Mouse (Mus musculus): ENCODE data around the gene Taar8a. TPM values are rescaled to one million over a fixed set of nuclear protein-coding genes. Genes with fewer than 3 reads are reported as not detected.
"Not testable (repeated sequence)": the region's sequence is repeated elsewhere in the genome, so short reads cannot be mapped to it uniquely, and the experiment has no call there.

Taar8a gene
- total RNA-seq (2021), result not detected
- long read RNA-seq, experiment 1, result 0 reads
- long read RNA-seq, experiment 2, result 0 reads

- DNase-seq (ENCODE audit: extremely low spot score in 1 of 2, low spot score in 2 of 2); intact Hi-C loops (cut with DNase I); H3K27ac ChIP-seq; H3K4me3 ChIP-seq: not testable (repeated sequence)
These were observed at the start of gene Taar8a for GRCm38 (mm10) chr10:24076200-24076599. Gene Taar8a (plus strand): TSS chr10:24076500.

GRCm38 (mm10) chr10:24026922-24027321 lies 49.4 kb upstream of the Taar8a start, which contains the start of gene Taar7d:
Gene Taar7d (plus strand): TSS chr10:24027222.
- DNase-seq (ENCODE audit: extremely low spot score in 1 of 2, low spot score in 2 of 2), result no peak
- intact Hi-C loops (cut with DNase I), result no loop called here

GRCm38 (mm10) chr10:24031347-24031746 lies 45.0 kb upstream of the Taar8a start:
- no peak overlapping the region for H3K27ac ChIP-seq
- intact Hi-C loops (cut with DNase I), result no loop called here
- TF ChIP-seq CTCF (IDR thresholded peaks at IDR 0.05), result no peak
- H3K4me3 ChIP-seq, result no peak overlapping the region
- no peak for DNase-seq (ENCODE audit: extremely low spot score in 1 of 2, low spot score in 2 of 2)

More at GRCm38 (mm10) chr10:24026922-24027321, 49.4 kb upstream of the Taar8a start, which contains the start of gene Taar7d:
- H3K4me3 ChIP-seq, result no peak within 1 kb of the TSS
- TF ChIP-seq CTCF (IDR thresholded peaks at IDR 0.05), result no peak
- H3K27ac ChIP-seq, result no peak within 1 kb of the TSS

- intact Hi-C loops (cut with DNase I), result no loop called here
- TF ChIP-seq CTCF (IDR thresholded peaks at IDR 0.05), result no peak
- Histone ChIP-seq H3K27ac (no peak within 1 kb of the TSS), H3K4me3 (no peak within 1 kb of the TSS)
- DNase-seq (ENCODE audit: extremely low spot score in 1 of 2, low spot score in 2 of 2), result no peak
These were observed 39.0 kb upstream of the Taar8a start, which contains the start of gene Taar7e for GRCm38 (mm10) chr10:24037314-24037713. Gene Taar7e (plus strand): TSS chr10:24037614.

GRCm38 (mm10) chr10:24040120-24040869 lies 36.0 kb upstream of the Taar8a start:
- no peak for DNase-seq (ENCODE audit: extremely low spot score in 1 of 2, low spot score in 2 of 2)
- intact Hi-C loops (cut with DNase I), result no loop called here
- no peak for TF ChIP-seq CTCF (IDR thresholded peaks at IDR 0.05)
- Histone ChIP-seq H3K27ac (no peak overlapping the region), H3K4me3 (no peak overlapping the region)

- no peak within 1 kb of the TSS for H3K27ac ChIP-seq
These were observed 27.1 kb upstream of the Taar8a start, which contains the start of gene Taar7f for GRCm38 (mm10) chr10:24049210-24049609. Gene Taar7f (plus strand): TSS chr10:24049510.

GRCm38 (mm10) chr10:24052039-24052438 lies 24.3 kb upstream of the Taar8a start:
- no peak for DNase-seq (ENCODE audit: extremely low spot score in 1 of 2, low spot score in 2 of 2)
- TF ChIP-seq CTCF (IDR thresholded peaks at IDR 0.05), result no peak
- H3K4me3 ChIP-seq, result no peak overlapping the region
- intact Hi-C loops (cut with DNase I), result no loop called here
- H3K27ac ChIP-seq, result no peak overlapping the region

More at GRCm38 (mm10) chr10:24049210-24049609, 27.1 kb upstream of the Taar8a start, which contains the start of gene Taar7f:
- no peak within 1 kb of the TSS for H3K4me3 ChIP-seq
- no peak for DNase-seq (ENCODE audit: extremely low spot score in 1 of 2, low spot score in 2 of 2)
- TF ChIP-seq CTCF (IDR thresholded peaks at IDR 0.05), result no peak
- intact Hi-C loops (cut with DNase I), result no loop called here

- no peak for DNase-seq (ENCODE audit: extremely low spot score in 1 of 2, low spot score in 2 of 2)
- intact Hi-C loops (cut with DNase I), result no loop called here
- TF ChIP-seq CTCF (IDR thresholded peaks at IDR 0.05), result no peak
These were observed 17.3 kb upstream of the Taar8a start for GRCm38 (mm10) chr10:24058986-24059385.

GRCm38 (mm10) chr10:24074751-24075150 lies 1.5 kb upstream of the Taar8a start:
- intact Hi-C loops (cut with DNase I); DNase-seq (ENCODE audit: extremely low spot score in 1 of 2, low spot score in 2 of 2); H3K27ac ChIP-seq; H3K4me3 ChIP-seq: not testable (repeated sequence)

More at GRCm38 (mm10) chr10:24058986-24059385, 17.3 kb upstream of the Taar8a start:
- H3K4me3 ChIP-seq, result no peak overlapping the region
- no peak overlapping the region for H3K27ac ChIP-seq

- peak; percentile 17 to 46 for DNase-seq (ENCODE audit: extremely low spot score in 1 of 2, low spot score in 2 of 2)
- Histone ChIP-seq H3K4me3 (no peak overlapping the region), H3K27ac (no peak overlapping the region)
- intact Hi-C loops (cut with DNase I), result loop anchor here (1.0 kb wide), 2 partner anchors 101 to 265 kb away; no protein-coding TSS in a partner anchor
- peak; percentile 74 for TF ChIP-seq CTCF (IDR thresholded peaks at IDR 0.05)
These were observed 3.9 kb downstream of the Taar8a start for GRCm38 (mm10) chr10:24080166-24080565.

- intact Hi-C loops (cut with DNase I), result no loop called here
- no peak for TF ChIP-seq CTCF (IDR thresholded peaks at IDR 0.05)
These were observed 9.6 kb downstream of the Taar8a start for GRCm38 (mm10) chr10:24085936-24086335.

GRCm38 (mm10) chr10:24086555-24086954 lies 10.3 kb downstream of the Taar8a start:
- Histone ChIP-seq H3K27ac (no peak overlapping the region), H3K4me3 (no peak overlapping the region)
- no peak for DNase-seq (ENCODE audit: extremely low spot score in 1 of 2, low spot score in 2 of 2)
- no peak for TF ChIP-seq CTCF (IDR thresholded peaks at IDR 0.05)
- intact Hi-C loops (cut with DNase I), result no loop called here

More at GRCm38 (mm10) chr10:24085936-24086335, 9.6 kb downstream of the Taar8a start:
- Histone ChIP-seq H3K4me3 (no peak overlapping the region), H3K27ac (no peak overlapping the region)
- DNase-seq (ENCODE audit: extremely low spot score in 1 of 2, low spot score in 2 of 2), result no peak
